Mouse (Mus musculus) cerebellum, adult 11-12 months (tissue): Measurements from ENCODE around the gene Adra2b.

Source experiments
- DNase-seq: peaks from one replicate; pipeline ENCODE4 v3.0.0; 2022

Adra2b gene

GRCm38 (mm10) chr2:127339262-127339661 is 23.7 kb upstream of the Adra2b start:
- DNase-seq: no peak

DNA sequence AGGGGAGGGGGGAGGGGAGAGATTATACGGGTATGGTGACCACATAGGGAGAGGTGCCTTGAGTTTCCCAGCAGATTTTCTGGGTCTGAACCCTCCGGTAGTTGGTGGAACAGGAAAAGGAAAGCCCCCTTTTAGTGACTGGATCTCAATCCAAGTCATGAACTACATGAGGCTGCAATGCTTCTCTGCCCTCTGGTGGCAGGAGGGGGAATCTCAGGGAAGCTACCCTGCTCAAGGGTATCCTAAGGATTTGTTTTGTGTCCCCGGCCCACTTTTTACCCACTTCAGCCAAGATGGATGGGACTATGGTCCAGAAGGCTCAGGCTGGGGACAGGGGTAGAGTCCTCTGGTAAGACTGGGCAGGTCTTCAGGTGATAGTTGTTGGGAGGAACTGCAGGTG is 21.8 kb upstream of the Adra2b start:
- DNase-seq: no peak

DNA sequence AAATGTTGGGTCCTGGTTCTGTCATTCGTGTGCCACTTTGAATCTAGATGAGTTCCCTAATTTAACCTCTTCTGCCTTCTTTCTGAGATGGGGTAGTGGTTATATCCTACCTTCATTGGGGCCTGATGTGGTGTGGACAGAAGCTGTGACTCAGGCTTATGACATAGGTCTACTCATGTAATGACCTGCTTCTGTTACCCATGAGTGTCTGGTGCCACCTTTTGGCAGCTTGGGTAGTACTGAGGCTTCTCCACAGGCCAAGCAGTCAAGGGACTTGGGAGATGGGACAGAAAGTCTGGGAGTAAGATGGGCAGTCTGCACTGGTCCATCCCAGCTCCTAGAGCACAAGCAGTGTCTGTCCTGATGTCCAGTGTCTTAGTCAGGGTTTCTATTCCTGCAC is 16.7 kb upstream of the Adra2b start:
- DNase-seq: no peak

DNA sequence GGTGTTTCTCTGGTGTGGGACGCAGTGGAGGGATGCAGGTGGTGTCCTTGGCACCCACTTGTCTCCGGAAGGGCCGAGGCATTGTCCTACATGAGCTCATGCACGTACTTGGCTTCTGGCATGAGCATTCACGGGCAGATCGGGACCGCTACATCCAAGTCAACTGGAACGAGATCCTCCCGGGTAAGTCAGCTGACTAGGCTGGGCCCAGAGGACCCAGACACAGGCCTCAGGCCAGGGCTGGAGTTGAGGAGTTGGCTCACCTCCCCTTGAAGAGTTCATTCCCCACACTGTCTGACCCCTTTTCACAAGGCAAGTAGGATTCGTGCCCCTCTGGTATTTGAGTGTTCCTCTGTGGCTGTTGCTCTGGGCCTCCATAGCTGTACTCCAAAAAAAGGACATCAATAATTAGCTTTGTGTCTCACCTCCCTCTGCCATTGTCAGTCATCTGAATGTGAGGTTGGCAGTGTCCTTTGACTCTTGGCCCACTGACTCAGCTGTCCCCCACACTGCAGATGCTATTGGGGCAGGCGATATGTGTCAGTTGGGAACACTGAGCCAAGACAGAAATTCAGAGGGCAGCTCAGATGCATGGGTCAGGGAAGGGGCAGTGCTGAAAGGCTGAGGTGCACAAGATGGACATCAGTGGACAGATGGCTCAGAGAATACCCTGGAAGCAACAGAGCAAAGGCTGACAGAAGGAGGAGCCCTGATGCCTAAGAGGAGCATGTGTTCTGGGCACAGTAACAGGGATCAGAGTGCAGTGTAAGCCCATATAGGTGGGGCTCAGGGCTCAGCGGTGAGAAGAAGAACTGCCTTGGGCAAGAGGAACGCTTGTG is 15.6 kb upstream of the Adra2b start:
- DNase-seq: peak; percentile 27

- DNase-seq: no peak
Measured at GRCm38 (mm10) chr2:127353881-127354280, 9.1 kb upstream of the Adra2b start.

DNA sequence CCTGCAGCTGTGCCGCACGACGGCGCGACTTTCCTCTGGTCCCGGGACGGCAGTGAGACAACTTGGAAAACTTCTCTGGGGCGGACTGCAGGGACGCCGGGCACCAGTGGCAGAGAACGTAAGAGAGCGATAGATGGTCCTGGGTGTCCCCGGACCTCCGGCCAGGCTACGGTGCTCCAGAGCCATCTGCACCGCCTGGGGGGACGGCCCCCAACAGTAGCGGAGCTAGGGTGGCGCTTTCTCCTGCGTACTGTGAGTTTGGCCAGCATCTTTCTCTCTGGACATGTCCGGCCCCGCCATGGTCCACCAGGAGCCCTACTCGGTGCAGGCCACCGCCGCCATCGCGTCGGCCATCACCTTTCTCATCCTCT is 259 bp downstream of the Adra2b start:
- no peak for DNase-seq

- DNase-seq: no peak
Measured at GRCm38 (mm10) chr2:127363696-127364095, 688 bp downstream of the Adra2b start.

DNA sequence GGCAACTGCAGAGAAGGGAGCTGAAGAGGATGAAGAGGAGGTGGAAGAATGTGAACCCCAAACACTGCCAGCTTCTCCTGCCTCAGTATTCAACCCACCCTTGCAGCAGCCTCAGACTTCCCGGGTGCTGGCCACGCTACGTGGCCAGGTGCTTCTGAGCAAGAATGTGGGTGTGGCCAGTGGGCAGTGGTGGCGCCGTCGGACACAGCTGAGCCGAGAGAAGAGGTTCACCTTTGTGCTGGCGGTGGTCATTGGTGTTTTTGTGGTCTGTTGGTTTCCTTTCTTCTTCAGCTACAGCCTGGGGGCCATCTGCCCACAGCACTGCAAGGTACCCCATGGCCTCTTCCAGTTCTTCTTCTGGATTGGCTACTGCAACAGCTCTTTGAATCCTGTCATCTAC is 1.4 kb downstream of the Adra2b start:
- DNase-seq: no peak

- no peak for DNase-seq
Measured at GRCm38 (mm10) chr2:127367126-127367820, 4.3 kb downstream of the Adra2b start.

DNA sequence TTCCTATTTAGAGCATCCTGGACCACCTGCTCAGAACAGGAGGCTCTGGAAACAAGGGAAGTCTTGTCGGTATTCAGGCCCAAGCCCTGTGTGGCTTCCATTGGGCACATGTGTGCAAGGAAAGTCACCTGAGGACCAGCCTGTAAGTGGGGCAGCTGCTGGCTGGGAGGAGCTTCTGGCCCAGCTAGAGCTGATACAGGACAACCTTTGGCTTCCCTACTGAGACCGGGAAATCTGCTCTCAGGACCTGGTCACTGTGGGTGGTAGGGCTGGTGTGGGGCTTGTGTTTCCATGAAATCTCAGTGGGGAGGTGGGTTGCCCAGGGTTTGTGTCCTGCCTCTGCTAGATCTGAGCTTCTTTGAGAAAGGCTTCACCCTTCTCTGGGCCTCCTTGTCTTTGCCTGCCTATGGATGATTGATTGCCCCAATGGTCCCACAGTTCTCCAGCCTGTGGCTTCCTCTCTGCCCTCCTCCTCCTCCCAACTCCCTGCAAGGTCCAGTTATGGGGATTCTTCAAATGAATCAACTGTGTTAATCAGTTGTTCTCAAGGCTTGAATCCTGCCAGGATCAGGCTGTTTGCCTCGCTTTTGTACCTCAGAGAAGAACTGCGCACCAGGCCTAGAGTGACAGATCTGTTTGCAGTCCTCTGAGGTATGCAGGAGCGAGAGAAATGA is 6.8 kb downstream of the Adra2b start:
- DNase-seq: no peak

DNA sequence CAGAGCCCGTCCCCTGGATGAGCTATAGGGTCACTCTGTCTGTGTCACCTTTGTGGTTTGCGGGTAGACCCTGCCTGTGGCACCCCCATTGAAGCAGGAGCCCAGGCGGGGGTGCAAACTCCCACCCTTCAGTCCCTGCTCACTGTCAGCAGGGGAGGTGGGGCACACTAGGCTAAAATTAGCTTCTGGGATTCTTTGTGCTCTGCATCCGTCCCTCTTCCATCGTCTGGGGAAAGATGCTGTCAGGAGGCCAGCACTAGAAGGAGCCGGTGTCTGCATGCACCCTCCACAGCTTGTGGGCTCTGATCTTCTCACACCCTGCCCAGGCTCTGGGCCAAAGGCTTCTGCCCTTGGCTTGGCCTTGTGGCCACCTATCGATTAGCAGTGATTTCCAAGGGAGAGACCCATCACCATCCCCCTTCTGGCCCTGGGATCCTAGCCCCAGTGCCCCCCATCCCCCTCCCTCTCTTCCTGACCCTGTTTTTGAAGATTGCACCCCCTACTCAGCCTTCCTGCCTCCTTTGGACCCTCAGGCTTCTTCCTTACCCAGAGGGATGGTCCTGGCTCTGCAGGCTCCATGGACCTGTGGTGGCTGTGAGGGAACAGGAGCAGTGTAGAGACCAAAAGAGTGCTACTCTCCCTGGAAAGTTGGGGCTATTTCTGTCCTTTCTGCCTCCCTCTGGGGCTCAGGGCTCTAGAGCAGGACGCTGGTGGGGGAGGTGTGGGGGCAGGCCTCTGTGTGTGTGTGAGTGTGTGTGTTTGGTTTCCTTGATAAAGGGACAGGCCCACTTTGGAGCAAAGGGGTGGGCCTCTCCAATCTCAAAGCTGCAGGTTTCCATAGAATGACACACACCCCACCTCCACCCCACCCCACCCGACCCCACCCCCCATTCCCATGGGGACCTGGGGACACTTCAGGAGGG is 7.8 kb downstream of the Adra2b start:
- no peak for DNase-seq

GRCm38 (mm10) chr2:127371484-127371861 is 8.5 kb downstream of the Adra2b start:
- DNase-seq: no peak

GRCm38 (mm10) chr2:127372082-127372481 is 9.1 kb downstream of the Adra2b start:
- no peak for DNase-seq

GRCm38 (mm10) chr2:127374131-127374530 is 11.1 kb downstream of the Adra2b start:
- DNase-seq: no peak

GRCm38 (mm10) chr2:127375087-127375486 is 12.1 kb downstream of the Adra2b start:
- no peak for DNase-seq

GRCm38 (mm10) chr2:127375759-127376341 is 12.8 kb downstream of the Adra2b start:
- DNase-seq: no peak

DNA sequence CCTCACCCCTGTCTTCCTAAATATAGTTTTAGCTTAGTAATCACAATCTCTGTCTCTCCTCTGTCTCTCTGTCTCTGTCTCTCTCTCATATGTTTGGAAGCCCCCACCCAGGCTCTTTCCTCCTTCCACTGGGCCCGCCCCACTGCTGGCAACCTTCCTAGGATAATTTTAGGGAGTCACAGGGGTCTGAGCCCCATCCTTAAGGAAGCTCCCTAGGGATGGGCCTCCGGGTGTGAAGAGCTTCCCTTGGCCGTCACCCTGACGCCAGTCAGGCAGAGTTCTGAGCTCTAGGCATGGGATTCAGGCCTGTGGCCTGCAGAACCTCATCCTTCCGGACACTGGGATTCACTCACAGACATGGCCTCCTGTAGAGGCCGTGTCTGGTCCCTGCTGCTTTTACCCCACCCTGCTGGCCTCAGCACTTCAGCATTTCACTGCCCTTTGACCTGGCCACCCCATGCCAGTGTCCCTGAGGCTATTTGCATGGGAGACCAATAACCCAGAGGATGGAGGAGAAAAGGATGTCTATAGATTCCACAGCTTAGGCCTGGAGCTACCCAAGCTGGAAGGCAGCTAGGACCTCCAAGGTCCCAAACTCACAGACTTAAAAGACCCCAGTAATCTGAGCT is 13.5 kb downstream of the Adra2b start:
- DNase-seq: no peak

GRCm38 (mm10) chr2:127377942-127378610 is 15.1 kb downstream of the Adra2b start:
- no peak for DNase-seq

GRCm38 (mm10) chr2:127378611-127378990 is 15.6 kb downstream of the Adra2b start:
- DNase-seq: no peak

- no peak for DNase-seq
Measured at GRCm38 (mm10) chr2:127379250-127379649, 16.2 kb downstream of the Adra2b start.

- no peak for DNase-seq
Measured at GRCm38 (mm10) chr2:127383881-127384280, 20.9 kb downstream of the Adra2b start.
